Mouse (Mus musculus): ENCODE measurements around the gene Phip.

- TF ChIP-seq CTCF (IDR thresholded peaks at IDR 0.05; ENCODE audit: control insufficient read depth, insufficient read depth, low read length): no peak
- TF ChIP-seq POLR2A (IDR thresholded peaks at IDR 0.05; ENCODE audit: borderline replicate concordance, control insufficient read depth, low read depth, low read length): no peak
Measured at GRCm38 (mm10) chr9:82952330-82952729, 23.0 kb downstream of the Phip start.
